Mouse (Mus musculus): ENCODE measurements around the gene Zfp39. TPM values are rescaled to one million over a fixed set of nuclear protein-coding genes. Genes with fewer than 3 reads are reported as not detected.
A peak's percentile ranks its signal among the peaks of the same experiment; 100 is the strongest.

Gene Zfp39
- total and polyA plus RNA-seq, 3 experiments, result 0.88 to 3.7 (median 2.9) TPM

- intact Hi-C loops (cut with DNase I), result no loop called here
- H3K27ac ChIP-seq, result no peak within 1 kb of the TSS
- H3K9ac ChIP-seq (ENCODE audit: low read depth, low read length), result no peak within 1 kb of the TSS
- no peak for TF ChIP-seq EP300 (IDR thresholded peaks at IDR 0.05; ENCODE audit: insufficient read depth, low read depth, low read length)
- no peak for TF ChIP-seq CTCF (IDR thresholded peaks at IDR 0.05)
- TF ChIP-seq POLR2A (IDR thresholded peaks at IDR 0.05; ENCODE audit: insufficient read depth, low read depth, low read length), result no peak
- no peaks in the 10 kb centered on the region for H3K36me3 ChIP-seq (ENCODE audit: control insufficient read depth, insufficient read depth, low read length)
- no peaks in the 10 kb centered on the region for H3K79me2 ChIP-seq (replicated peaks; ENCODE audit: control insufficient read depth, insufficient read depth, low read length)
- DNase-seq, result no peak
- H3K4me3 ChIP-seq, result no peak within 1 kb of the TSS
- 68% methylated on average over 12 of the region's 12 CpGs for WGBS
- H3K4me1 ChIP-seq (ENCODE audit: control insufficient read depth, insufficient read depth, low read length), result no peaks in the 10 kb centered on the region
- peaks cover 3% of the 10 kb centered on the region; the same call in 1 of the 2 replicates for H3K27me3 ChIP-seq (ENCODE audit: control insufficient read depth, insufficient read depth, low read length)
These were observed 13.8 kb upstream of the Zfp39 start, which contains the start of gene Btnl10 for GRCm38 (mm10) chr11:58917745-58918366. Gene Btnl10 (plus strand): TSS chr11:58917908.

- DNase-seq, result no peak
- Histone ChIP-seq H3K4me1 (ENCODE audit: control insufficient read depth, insufficient read depth, low read length) (no peaks in the 10 kb centered on the region), H3K27me3 (ENCODE audit: control insufficient read depth, insufficient read depth, low read length) (peaks cover 3% of the 10 kb centered on the region; the same call in 1 of the 2 replicates), H3K27ac (no peak overlapping the region), H3K9ac (ENCODE audit: low read depth, low read length) (no peak overlapping the region), H3K79me2 (replicated peaks; ENCODE audit: control insufficient read depth, insufficient read depth, low read length) (no peaks in the 10 kb centered on the region), H3K4me3 (no peak overlapping the region), H3K36me3 (ENCODE audit: control insufficient read depth, insufficient read depth, low read length) (no peaks in the 10 kb centered on the region)
- peak; percentile 72 for TF ChIP-seq CTCF (IDR thresholded peaks at IDR 0.05)
- TF ChIP-seq EP300 (IDR thresholded peaks at IDR 0.05; ENCODE audit: insufficient read depth, low read depth, low read length), result no peak
- no peak for TF ChIP-seq POLR2A (IDR thresholded peaks at IDR 0.05; ENCODE audit: insufficient read depth, low read depth, low read length)
- WGBS, result 44% methylated on average over 14 of the region's 14 CpGs
- intact Hi-C loops (cut with DNase I), result no loop called here
These were observed 13.1 kb upstream of the Zfp39 start for GRCm38 (mm10) chr11:58916879-58917744.

- Histone ChIP-seq H3K36me3 (ENCODE audit: control insufficient read depth, insufficient read depth, low read length) (no peaks in the 10 kb centered on the region), H3K79me2 (replicated peaks; ENCODE audit: control insufficient read depth, insufficient read depth, low read length) (no peaks in the 10 kb centered on the region), H3K27ac (peak overlapping the region; percentile 43), H3K4me3 (peak overlapping the region; percentile 21), H3K27me3 (ENCODE audit: control insufficient read depth, insufficient read depth, low read length) (no peaks in the 10 kb centered on the region), H3K4me1 (ENCODE audit: control insufficient read depth, insufficient read depth, low read length) (no peaks in the 10 kb centered on the region), H3K9ac (ENCODE audit: low read depth, low read length) (peak overlapping the region; percentile 47)
- no peak for TF ChIP-seq EP300 (IDR thresholded peaks at IDR 0.05; ENCODE audit: insufficient read depth, low read depth, low read length)
- TF ChIP-seq CTCF (IDR thresholded peaks at IDR 0.05), result peak; percentile 95
- TF ChIP-seq POLR2A (IDR thresholded peaks at IDR 0.05; ENCODE audit: insufficient read depth, low read depth, low read length), result no peak
- peak; percentile 24 to 53 for DNase-seq
- 7% methylated on average over 17 of the region's 17 CpGs for WGBS
- intact Hi-C loops (cut with DNase I), result no loop called here
These were observed 10.5 kb upstream of the Zfp39 start for GRCm38 (mm10) chr11:58914461-58915028.

GRCm38 (mm10) chr11:58913776-58914175 is 9.8 kb upstream of the Zfp39 start:
- Histone ChIP-seq H3K4me3 (no peak overlapping the region), H3K27ac (no peak overlapping the region), H3K27me3 (ENCODE audit: control insufficient read depth, insufficient read depth, low read length) (no peaks in the 10 kb centered on the region), H3K36me3 (ENCODE audit: control insufficient read depth, insufficient read depth, low read length) (no peaks in the 10 kb centered on the region), H3K79me2 (replicated peaks; ENCODE audit: control insufficient read depth, insufficient read depth, low read length) (no peaks in the 10 kb centered on the region), H3K4me1 (ENCODE audit: control insufficient read depth, insufficient read depth, low read length) (no peaks in the 10 kb centered on the region), H3K9ac (ENCODE audit: low read depth, low read length) (no peak overlapping the region)
- intact Hi-C loops (cut with DNase I), result no loop called here
- TF ChIP-seq POLR2A (IDR thresholded peaks at IDR 0.05; ENCODE audit: insufficient read depth, low read depth, low read length) (no peak), CTCF (IDR thresholded peaks at IDR 0.05) (no peak), EP300 (IDR thresholded peaks at IDR 0.05; ENCODE audit: insufficient read depth, low read depth, low read length) (no peak)
- 76% methylated on average over 1 of the region's 1 CpGs for WGBS
- DNase-seq, result no peak

- no peak overlapping the region for H3K9ac ChIP-seq (ENCODE audit: low read depth, low read length)
- DNase-seq, result peak in 1 of 2 experiments; percentile 17
- intact Hi-C loops (cut with DNase I), result loop anchor here (5.0 kb wide), 1 partner anchor 58 kb away; the partner anchor contains the start of gene Gm12258
- no peak for TF ChIP-seq CTCF (IDR thresholded peaks at IDR 0.05)
- no peaks in the 10 kb centered on the region for H3K27me3 ChIP-seq (ENCODE audit: control insufficient read depth, insufficient read depth, low read length)
- no peak overlapping the region for H3K4me3 ChIP-seq
- WGBS, result 54% methylated on average over 6 of the region's 6 CpGs
- no peaks in the 10 kb centered on the region; the same call in 1 of the 2 replicates for H3K36me3 ChIP-seq (ENCODE audit: control insufficient read depth, insufficient read depth, low read length)
- peaks cover 3% of the 10 kb centered on the region for H3K4me1 ChIP-seq (ENCODE audit: control insufficient read depth, insufficient read depth, low read length)
- H3K79me2 ChIP-seq (replicated peaks; ENCODE audit: control insufficient read depth, insufficient read depth, low read length), result no peaks in the 10 kb centered on the region
- H3K27ac ChIP-seq, result no peak overlapping the region
These were observed 813 bp upstream of the Zfp39 start for GRCm38 (mm10) chr11:58904838-58905237.
